Mouse (Mus musculus) B cell, adult 2 months (primary cell): Measurements from ENCODE around the gene Ubiad1.

Source experiments
- DNase-seq, 2 experiments: peaks; one replicate each; pipeline ENCODE4 v3.0.0; 2022

Gene Ubiad1

DNA sequence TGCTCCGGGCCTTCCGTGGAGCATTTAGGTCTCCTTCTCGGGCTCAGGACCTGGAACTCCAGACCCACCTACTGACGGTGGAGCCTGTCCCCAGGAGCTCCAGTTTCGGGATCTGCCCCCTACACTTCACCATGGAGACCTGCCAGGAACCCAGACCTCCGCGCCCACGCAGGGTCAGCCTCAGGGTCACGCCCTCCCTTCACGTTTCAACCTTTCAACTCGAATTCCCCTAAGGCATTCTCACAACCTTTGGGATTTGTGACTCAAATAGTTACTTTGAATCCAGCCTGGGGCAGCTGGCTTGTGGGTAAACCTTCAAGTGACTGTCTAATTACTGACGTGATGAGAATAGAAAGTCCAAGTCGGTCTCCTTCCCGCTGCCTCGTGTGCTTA, 4.3 kb upstream of the Ubiad1 start:
- peak in 1 of 2 experiments; percentile 39 for DNase-seq

DNA sequence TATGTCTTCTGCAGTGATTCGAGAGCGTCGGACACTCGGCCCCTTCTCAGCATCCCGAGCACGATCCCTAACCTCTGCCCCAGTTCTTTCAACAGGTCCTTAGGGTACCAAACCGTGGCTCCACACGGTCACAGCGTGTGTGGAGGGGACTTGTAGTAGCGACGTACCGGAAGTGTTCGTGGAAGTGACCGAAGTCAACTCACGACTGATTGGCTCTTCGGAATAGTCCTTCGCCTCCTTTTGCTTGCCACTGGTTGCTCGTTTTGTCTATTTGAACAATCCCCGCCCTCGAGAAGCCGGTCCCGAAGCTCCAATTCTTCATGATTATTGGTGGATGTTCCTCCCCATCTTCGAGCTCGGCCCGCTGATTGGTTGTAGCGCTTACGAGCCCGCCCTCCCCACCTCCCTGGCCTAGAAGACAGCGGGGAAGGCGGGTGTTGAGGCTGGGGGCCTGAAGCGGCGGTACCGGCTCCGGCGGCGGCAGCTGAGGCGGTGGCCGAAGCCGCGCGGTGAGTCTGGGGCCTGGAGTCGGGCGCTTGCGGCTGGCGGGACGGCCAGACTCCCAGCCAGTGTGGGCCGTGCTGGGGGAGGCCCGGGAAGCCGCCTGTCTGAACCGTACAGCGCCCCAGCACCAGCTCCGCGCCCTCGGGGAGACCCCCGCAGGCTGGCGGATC, 3.7 kb upstream of the Ubiad1 start, which contains the start of gene Mtor:
Gene Mtor (plus strand): TSS at position 433 of the 674 bp plus-strand sequence.
- peak; percentile 87 to 90 for DNase-seq

DNA sequence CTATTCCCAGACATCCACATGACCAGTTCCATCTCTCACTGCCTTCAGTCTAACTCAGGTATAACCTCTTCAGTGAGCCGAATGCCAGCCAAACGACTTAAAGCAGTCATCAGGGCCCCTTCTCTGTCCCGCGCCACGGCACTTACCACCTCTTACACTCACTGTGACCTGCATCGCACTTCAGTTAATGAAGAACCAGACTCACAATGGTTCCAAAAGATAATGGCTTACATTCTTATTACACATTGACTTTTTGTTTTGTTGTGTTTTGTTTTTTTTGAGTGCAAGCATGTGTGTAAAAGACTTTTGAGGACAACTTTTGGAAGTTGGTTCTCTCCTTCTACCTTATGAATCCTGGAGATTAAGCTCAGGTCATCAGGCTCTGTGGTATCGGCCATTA, 2.0 kb downstream of the Ubiad1 start:
- no peak for DNase-seq

DNA sequence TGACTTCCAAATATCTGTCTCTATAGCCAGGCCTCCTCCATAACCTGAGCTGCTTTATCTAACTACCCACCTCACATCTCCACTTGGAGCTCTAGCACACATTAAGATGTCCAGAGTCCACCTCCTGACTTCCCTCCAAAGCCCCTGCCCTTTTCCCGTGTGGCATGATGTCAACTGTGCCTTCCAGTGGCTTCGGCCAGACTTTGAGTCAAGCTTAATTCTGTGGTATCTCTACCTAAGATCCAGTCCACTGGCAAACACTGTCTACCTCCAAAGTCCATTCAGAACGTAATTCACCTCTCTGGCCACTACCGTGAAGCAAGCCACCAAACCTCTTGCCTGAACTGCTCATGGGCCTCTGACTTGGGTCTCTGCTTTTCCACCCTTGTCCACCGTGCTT, 2.6 kb downstream of the Ubiad1 start:
- no peak for DNase-seq

DNA sequence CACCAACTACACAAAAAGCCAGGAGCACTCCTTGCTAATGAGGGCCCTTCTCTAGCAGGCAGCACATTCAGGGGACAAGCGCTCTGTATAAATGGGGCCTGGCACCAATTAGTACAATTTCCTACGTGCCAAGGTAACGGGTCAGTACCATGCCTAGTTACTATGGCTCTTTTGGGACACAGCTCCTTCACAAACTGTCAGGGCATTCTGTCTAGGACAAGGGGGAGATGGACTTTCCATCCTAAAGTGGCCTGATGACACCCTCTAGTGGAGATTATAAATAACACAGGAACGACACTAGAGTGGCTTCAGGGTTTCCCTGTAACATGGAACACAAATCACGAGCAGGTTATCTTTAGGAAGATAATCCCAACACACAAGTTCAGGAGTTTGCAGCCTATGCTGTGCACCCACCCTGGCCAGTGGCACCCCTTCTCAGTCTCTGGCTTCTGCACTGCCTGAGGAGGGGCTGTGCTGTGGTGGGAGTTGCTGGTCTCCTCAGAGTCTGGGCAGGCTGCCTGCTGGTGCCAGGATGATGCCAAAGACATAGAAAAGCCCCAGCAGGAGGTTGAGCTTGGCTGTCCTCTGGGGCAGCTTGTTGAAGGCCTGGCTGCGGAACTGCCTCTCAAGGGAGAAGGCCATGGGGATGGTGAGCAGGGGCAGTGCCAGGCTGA, 8.8 kb downstream of the Ubiad1 start:
- no peak for DNase-seq

DNA sequence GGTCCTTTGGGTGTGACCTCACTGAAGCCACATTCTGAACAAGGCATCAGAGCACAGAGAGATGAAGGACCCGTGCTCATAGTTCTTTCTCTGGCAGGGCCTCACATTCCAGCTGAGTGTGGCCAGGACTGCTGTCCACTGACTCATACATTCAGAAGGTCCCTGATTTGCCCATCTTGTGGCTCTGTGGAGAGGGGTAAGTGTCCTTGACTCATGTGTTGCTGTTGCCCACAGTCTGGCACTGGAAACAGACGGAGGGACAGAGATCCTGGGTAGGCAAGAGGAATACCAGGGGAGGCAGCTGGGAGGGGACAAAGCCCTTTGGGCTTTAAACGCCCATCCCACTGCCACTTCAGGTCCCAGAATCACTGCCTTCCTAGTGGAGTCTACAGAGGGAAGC, 9.5 kb downstream of the Ubiad1 start:
- no peak for DNase-seq

DNA sequence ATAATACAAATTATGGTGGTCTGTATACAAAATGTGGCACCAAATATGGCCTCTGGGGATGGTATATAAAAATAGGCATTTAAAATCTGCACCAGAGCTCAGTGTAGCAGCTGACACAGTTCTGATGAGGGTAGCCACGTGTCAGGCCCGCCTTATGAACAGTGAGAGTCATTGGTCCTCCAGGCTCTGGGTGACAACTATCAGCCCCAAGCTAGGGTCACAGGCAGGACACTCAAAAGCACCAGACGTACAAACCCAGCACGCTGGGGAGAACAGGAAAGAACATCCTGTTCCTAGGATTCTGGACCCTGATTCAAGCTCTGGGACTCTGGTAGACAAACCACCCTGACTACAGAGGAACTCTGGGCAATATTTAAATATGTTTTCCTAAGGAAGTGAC, 10.0 kb downstream of the Ubiad1 start:
- no peak for DNase-seq

DNA sequence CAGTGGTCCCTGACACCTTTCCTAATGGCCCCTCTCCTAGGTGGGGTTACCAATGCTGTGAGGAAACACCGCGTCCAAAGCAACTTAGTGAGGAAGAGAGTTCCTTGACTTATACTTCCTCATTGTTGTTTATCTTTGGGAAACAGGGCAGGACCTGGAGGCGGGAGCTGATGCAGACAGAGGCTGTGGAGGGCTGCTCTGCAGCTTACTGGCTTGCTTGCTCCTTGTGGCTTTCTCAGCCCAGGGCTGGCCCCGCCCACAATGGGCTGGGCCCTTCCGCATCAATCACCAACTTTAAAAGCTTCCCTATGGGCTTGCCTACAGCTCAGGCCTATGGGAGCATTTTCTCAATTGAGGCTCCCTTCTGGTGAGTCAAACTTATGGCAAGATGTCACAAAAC, 10.8 kb downstream of the Ubiad1 start:
- no peak for DNase-seq

DNA sequence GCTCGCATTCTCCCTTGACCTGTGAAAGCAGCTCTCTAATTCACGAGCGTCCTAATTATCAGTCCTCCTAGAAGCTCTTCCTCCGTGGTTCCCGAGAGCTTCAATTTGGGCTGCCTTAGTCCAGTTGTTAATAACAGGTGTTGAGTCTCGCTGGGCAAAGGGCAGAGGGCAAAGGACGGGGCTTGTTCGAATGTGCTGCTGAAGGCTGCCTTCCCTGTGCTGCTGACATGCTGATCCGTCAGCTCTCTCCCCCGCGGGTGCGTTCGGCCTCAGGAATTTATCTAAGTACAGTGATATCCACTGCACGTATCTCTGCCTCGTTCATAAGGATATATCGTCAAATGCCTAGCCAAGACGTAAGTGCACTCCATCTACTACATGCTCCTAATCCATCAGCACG, 11.2 kb downstream of the Ubiad1 start:
- no peak for DNase-seq

DNA sequence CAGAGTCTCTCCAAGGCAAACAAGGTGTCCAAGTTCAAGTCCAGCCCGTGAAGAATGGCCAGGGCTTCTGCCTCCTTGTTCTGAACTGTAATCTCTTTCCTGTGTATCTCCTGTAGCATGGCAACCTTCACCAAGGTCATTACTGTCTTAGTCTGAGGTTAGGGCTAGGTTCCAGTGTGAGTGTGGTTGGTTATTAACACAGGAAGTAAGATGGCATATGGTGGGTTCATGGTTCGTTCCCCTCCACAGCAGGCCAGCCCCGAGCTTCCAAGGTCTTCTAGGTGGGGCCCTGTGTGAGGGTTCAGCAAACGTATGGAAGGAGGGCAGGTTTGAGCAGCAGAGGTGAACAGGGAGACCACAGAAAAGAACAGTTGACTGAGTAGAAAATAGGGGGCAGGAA, 12.1 kb downstream of the Ubiad1 start:
- DNase-seq: no peak

DNA sequence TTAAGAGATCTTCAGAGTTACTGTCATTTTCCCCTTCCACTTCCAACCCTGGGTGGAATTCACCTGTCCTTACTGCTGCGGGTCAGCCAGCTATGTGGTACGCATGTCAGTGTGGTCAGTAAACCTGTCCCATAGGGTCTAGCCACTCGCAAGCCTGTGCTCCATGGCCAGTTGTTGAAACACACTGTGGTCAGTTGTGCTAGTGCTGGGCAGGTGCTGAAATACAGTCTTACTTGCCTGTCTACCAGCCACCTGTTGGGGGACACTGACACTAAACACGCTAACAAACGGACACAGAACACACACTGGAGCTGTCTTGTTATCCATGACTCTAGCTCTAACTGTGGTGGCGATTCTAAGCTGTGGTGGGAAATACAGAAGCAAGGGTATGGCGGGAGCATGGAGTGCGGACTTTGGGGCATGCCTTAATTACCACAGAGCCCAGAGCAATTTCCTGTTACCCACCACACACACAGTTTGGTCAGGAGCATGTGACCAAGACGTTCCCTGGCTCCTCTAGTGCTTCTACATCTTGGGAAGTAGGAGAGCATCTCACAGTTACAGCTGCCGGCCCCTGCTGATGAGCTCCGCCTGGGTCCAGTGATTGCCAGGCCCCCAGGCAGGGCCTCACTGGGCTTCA, 13.6 kb downstream of the Ubiad1 start:
- DNase-seq: no peak

DNA sequence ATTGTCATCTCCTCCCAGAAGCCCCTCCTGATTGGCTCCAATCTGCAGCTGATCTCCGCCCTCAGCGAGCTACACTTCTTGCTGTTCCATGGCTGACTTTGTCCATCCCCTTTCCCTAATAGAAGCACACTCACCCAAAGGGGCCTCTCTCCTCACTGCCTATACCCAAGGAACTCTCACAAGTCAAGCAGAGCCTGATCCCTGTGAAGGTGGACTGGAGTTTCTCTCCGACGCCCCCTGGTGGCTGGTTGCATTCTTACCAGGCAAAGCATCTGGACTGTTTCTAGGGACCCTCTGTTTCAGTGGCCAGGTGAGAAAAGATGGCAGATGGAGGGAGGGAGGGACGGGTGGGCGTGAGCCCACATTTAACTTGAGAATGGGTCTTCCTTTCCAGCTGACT, 14.9 kb downstream of the Ubiad1 start:
- peak; percentile 79 to 81 for DNase-seq

DNA sequence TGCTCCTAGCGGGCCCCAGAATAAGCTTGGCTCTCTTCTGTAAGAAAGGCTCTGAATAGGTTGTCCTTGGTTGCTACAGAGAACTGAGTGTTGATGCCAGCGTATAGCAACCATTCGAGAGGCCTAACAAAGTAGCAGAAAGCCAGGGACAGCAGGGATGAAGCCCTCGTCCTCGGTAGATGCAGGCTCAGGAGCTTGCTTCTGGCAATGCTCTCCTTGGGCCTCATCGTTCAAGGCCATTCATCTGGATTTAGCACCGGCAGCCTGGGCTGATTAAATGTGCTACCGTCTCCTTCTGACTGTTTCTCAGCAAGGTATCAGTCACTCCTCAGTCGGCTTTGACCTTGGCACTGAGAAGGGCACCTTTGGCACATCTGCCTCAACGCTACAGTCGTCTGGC, 15.4 kb downstream of the Ubiad1 start:
- no peak for DNase-seq

DNA sequence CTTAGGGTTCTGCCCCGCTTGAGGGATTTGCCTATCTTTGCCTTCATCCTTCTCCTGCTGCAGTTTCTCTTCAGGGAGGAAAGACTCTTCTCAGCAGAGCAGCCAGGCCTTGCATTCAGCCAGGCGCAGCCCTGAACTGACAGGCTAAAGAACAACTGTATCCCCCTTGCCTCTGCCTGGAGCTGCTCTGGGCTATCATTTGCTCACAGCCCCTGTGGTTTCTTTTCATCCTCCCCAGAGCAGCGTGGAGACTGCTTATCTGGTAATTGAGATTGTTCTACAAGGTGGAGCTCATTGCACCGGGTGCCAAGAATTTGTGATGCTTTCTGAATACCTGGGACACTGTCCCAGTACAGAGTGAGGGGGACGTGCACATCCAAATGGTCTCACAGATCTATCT, 16.0 kb downstream of the Ubiad1 start:
- DNase-seq: no peak

DNA sequence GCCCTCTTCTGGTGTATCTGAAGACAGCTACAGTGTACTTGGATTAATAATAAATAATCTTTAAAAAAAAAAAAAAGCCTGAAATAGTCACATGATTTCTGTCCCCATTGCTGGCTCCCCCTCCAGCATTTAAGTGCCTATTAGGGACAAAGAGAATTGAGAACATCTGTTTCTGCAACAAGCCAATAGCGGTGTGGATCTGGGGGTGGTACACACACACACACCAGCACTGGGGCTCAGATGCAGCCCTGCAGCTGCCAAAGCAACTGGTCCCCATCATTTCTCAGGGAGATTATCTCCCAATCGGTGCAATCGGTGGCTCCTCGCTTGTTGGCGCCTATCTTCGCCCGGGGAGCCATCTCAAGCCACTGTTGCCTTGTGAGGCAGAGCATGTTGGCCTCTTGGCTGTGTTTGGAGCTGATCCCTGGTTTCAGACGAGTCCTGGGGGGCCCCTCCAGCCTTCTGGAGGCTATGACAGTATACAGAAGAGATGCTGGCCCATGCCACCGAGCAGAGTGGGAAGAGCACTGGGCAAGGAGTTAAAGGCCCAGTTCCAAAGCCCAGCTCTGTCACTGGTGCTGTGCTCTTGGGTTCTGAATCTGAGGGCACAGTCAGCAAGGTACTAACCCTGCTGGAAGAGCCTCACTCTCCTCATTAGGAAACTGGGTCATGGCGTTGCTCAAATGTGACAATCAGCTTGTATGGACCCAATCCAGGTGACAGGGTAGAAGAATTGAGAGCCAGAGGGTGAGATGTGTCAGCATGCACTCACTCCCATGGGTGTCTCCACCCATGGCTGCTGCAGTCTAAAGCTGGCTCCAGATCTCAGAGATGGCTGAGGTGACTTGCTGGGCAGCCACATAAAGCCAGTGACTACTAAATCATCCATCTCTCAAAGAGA, 17.4 kb downstream of the Ubiad1 start:
- DNase-seq: no peak

DNA sequence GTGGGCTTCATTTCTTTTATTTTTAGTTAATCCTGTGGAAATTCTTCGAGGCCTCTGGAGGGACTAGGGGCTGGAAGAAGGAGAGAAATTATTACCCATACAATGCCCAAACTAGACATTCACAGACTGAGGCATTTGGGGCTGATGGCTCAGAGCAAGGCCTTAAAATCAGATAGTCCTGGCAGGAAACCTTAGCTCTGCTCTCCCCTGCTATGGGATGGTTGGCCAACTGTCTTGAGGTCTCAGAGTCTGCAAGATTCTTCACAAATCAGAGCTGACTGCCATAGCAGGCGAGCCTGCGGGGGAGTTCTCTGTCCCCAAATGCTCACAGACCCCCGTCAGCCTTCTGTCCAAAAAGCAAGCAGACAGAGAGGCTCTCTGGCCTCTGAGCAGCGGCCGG, 27.0 kb downstream of the Ubiad1 start:
- DNase-seq: no peak

DNA sequence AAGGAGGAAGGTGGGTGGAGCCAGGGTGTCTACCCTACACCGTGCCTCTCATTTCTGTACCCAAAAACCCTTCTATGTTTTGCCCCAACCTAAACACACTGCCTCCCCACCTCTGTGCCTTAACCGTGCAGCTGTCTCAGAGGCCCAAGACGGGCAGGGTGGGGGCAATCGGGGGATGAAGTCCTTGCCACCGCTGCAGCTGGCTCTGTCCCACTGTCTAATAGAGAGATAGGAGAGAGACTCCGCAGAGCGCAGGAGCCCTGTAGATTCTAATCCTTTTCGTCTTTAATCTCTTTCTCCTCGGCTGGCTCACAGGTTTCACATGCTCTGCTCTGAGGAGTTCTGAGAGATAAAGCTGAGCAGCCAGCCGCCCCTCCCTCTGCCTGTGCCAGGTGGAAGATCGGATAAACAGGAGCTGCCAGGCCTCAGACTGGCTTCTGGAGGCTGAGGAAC, 27.5 kb downstream of the Ubiad1 start:
- no peak for DNase-seq

DNA sequence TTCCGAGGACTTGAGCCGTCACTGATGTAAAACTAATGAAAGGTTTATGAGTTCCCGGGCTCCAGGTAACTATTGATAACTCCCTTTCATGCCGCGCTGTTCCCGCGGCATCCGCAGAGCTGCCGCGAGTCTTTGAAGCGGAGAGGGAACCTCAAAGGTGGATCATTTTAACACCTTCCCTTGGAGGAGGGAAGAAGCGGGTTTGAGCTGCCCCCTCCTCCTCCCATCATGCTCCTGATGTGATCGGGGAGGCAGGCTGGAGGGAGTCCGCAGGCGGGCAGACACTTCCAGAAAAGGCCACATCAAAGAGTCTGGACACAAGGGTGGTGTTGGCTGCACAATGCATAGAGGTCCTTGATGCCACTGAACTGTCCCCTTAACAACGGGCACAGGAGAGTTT, 29.0 kb downstream of the Ubiad1 start:
- no peak for DNase-seq

DNA sequence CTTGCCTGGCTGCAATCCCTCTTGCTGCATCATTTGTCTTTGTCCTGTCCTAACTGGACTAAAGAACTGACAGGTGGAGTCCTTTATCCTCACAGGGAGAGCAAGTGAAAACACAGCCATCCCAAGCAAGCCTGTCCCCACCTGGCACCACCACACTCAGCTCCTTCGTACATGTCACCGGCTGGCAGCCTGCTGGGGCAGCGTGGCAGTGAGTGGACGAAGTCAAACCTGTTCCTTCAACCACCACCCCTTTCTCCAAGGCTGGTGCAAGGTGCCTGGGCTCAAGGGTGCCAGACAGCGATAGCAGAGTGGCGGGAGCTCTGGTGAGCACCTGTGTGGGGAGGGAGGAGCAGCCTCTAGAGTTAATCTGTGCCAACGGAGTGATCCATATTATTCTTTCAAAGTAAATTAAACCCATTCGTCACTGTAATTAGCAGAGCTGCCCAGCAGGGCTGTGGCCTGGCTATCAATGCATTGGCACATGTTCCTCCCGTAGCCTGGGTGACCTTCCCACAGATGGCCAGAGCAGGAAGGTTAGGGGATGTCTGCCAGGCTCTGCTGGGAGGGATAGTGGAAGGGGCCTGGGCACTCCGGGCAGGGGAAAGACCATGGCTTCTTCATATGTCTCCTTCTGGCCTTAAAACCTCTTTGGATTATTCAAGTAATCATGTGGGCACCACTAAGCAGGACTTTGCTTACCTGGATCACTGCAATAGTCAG, 36.2 kb downstream of the Ubiad1 start:
- no peak for DNase-seq

DNA sequence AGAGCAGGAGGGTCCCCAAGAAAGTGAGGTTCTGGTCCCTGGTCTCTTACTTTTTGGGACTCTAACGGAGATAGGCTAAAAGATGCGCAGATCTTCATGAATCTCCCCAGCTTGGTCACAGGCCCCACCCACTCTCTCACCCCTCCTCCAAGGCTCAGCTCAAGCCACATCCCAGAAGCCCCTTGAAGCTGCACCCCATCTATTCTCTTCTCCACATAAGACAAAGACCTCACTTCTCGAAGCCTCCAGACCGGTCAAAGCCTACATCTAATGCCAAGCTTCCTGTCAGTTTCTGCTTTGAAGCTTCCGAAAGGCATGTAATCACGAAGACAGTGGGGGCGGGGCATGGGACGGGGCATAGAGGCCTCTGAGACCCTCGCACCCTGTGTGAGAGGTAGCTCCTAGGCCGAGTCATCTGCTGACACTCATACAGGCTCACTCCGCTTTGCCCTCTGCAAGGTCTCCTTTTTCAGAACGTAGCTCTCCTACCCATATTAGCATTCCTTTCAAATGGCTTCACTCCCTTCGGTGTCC, 39.2 kb downstream of the Ubiad1 start:
- DNase-seq: no peak

DNA sequence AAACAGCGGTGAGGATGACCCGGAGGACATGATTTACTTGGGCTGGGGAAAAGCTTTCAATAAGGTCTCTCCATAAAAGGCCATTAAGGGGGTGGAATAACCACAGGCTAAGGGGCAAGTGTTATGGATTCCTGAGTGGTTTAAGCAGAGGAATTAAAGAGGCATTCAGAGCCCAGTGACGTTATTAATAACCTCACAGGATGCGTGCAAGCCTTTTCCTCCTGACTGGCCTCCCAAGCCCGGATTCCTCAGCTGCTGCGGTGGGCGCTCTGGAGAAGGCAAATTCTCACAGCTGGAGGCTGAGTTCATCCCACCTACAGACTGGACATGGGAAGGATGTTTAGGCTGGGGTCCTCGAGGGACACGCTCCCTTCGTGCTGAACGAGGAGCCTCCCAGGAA, 39.8 kb downstream of the Ubiad1 start:
- DNase-seq: no peak

DNA sequence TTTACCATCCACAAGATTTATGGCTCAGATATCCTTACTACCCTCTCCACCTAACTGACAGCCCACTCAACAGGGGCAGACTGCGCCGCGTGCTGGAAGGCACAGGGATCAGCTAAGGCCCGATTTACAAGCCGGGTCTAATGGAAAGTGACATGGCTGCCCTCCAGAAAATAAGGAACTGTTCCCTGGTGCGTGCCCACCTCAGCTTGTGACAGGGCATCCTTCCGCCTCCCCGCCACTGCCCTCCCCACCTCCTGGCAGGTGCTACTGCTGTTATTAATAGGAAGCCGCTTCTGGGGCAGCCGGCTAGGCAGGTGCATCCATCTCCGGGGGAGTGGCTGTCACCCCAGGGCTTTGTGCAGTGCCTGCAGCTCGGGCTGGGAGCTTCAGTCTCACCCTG, 41.2 kb downstream of the Ubiad1 start:
- DNase-seq: peak in 1 of 2 experiments; percentile 7
